Mouse (Mus musculus) right cerebral cortex, postnatal 25 days (tissue): ENCODE measurements around the gene Fbxl12.
"Not testable (repeated sequence)": the region's sequence is repeated elsewhere in the genome, so short reads cannot be mapped to it uniquely, and the experiment has no call there.

Source experiments
- DNase-seq: peaks from one replicate; pipeline ENCODE4 v3.0.0; 2022

Gene Fbxl12

GRCm38 (mm10) chr9:20644360-20645081 lies at the start of gene Fbxl12:
Fbxl12 (minus strand) TSS chr9:20644767.
- peak; percentile 80 for DNase-seq

GRCm38 (mm10) chr9:20692863-20693262 lies 48.3 kb upstream of the Fbxl12 start:
- no peak for DNase-seq

- not testable (repeated sequence) for DNase-seq
Observed at GRCm38 (mm10) chr9:20690449-20690848, 45.9 kb upstream of the Fbxl12 start.

- DNase-seq: no peak
Observed at GRCm38 (mm10) chr9:20689913-20690312, 45.3 kb upstream of the Fbxl12 start.

- no peak for DNase-seq
Observed at GRCm38 (mm10) chr9:20689403-20689802, 44.8 kb upstream of the Fbxl12 start.

- peak; percentile 73 for DNase-seq
Observed at GRCm38 (mm10) chr9:20685081-20685861, 40.7 kb upstream of the Fbxl12 start.

GRCm38 (mm10) chr9:20682389-20682722 lies 37.8 kb upstream of the Fbxl12 start:
- no peak for DNase-seq

GRCm38 (mm10) chr9:20681546-20682388 lies 37.2 kb upstream of the Fbxl12 start:
- DNase-seq: no peak

GRCm38 (mm10) chr9:20680378-20680958 lies 35.9 kb upstream of the Fbxl12 start:
- no peak for DNase-seq

- no peak for DNase-seq
Observed at GRCm38 (mm10) chr9:20677892-20678291, 33.3 kb upstream of the Fbxl12 start.

- no peak for DNase-seq
Observed at GRCm38 (mm10) chr9:20672047-20672446, 27.5 kb upstream of the Fbxl12 start.

GRCm38 (mm10) chr9:20668065-20668464 lies 23.5 kb upstream of the Fbxl12 start:
- no peak for DNase-seq

- no peak for DNase-seq
Observed at GRCm38 (mm10) chr9:20666510-20667034, 22.0 kb upstream of the Fbxl12 start.

GRCm38 (mm10) chr9:20665925-20666324 lies 21.4 kb upstream of the Fbxl12 start:
- no peak for DNase-seq

- DNase-seq: no peak
Observed at GRCm38 (mm10) chr9:20664982-20665637, 20.5 kb upstream of the Fbxl12 start.

- DNase-seq: peak; percentile 65
Observed at GRCm38 (mm10) chr9:20664366-20664765, 19.8 kb upstream of the Fbxl12 start.

GRCm38 (mm10) chr9:20663956-20664355 lies 19.4 kb upstream of the Fbxl12 start:
- peak; percentile 79 for DNase-seq

- no peak for DNase-seq
Observed at GRCm38 (mm10) chr9:20662874-20663273, 18.3 kb upstream of the Fbxl12 start.

GRCm38 (mm10) chr9:20662325-20662724 lies 17.8 kb upstream of the Fbxl12 start:
- DNase-seq: peak; percentile 80

- DNase-seq: no peak
Observed at GRCm38 (mm10) chr9:20657546-20657945, 13.0 kb upstream of the Fbxl12 start.

GRCm38 (mm10) chr9:20653859-20654258 lies 9.3 kb upstream of the Fbxl12 start:
- no peak for DNase-seq

GRCm38 (mm10) chr9:20652260-20652658 lies 7.7 kb upstream of the Fbxl12 start:
- no peak for DNase-seq
